Mouse (Mus musculus) heart, adult 2 months (tissue): Measurements from ENCODE around the gene Slc24a3.

Experiments used
- CTCF ChIP-seq: fragments of 200-600 bp; IDR thresholded peaks from 2 replicates; pipeline ENCODE4 v1.8.1; 2022; ENCODE audit warnings: antibody characterized with exemption, mild to moderate bottlenecking, moderate library complexity
- POLR2A ChIP-seq: fragments of 200-500 bp; IDR thresholded peaks from 2 replicates; pipeline ENCODE4 v1.6.1; 2011; ENCODE audit warnings: mild to moderate bottlenecking, low read depth, low read length, control low read depth; ENCODE audit not compliant: insufficient read depth

DNA sequence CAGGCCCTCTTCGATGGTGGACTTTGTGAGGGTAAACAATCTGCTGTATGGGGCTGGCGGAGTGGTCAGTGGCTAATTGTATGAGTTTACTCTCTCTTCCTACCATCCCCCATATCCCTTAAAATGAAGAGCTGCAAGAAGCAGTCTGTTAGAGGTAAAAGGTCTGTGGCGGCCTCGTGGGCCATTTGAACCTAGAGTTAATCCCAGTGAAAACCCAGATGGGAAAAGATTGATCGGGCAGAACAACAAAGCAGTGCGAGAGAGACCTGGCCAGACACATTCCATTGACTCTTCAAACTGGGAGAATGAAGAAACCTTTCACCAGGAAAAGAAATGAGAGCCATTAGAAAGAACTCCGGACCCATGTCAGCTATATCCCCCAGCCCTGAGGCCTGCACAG lies 496.3 kb downstream of the Slc24a3 start:
- no peak for TF ChIP-seq CTCF
- no peak for TF ChIP-seq POLR2A
